Mouse (Mus musculus): Measurements from ENCODE around the gene Slc39a5.

DNA sequence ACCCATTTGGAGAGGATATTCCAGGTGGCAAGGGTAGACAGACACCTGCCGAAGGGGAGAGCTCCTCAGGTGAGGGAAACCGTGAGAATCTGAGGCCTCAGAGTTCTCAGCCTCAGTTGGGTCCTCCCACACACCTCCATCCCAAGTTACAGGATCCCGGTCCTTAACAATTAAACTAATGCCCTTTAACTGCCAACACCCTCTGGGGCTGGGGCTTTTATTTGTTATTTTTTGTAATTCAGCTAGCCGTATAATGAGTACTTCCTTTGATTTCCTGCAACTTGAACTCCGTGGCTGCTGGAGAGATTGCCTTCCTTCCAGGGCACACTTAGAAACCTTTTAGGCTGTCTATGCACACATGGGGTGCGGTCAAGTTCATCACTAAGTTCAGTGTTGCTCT lies 43.3 kb upstream of the Slc39a5 start:
- no peak for TF ChIP-seq POLR2A (IDR thresholded peaks at IDR 0.05; ENCODE audit: low read depth, low read length)
- no peak for TF ChIP-seq CTCF (IDR thresholded peaks at IDR 0.05; ENCODE audit: borderline replicate concordance, insufficient read depth, low read length)

All from embryonic fibroblast, embryonic 13.5 days (primary cell).